Mouse (Mus musculus) kidney, adult 2 months (tissue): ENCODE data around the gene Nrap. TPM values are rescaled to one million over a fixed set of nuclear protein-coding genes. Genes with fewer than 3 reads are reported as not detected.

Experiments used
- DNase-seq: peaks from one replicate; pipeline ENCODE4 v3.0.0; 2021
- H3K27ac ChIP-seq: fragments of 200-500 bp; 2 replicates; pipeline ENCODE4 v1.5.1; 2012; ENCODE audit warnings: low read depth, low read length, control low read depth, inconsistent platforms; ENCODE audit not compliant: insufficient read depth
- H3K27me3 ChIP-seq: fragments of 200-500 bp; replicated peaks from 2 replicates; pipeline ENCODE4 v1.6.1; 2012; ENCODE audit warnings: mild to moderate bottlenecking, moderate library complexity, low read length, inconsistent platforms; ENCODE audit not compliant: control insufficient read depth, insufficient read depth
- H3K36me3 ChIP-seq: fragments of 200-500 bp; 2 replicates; pipeline ENCODE4 v1.6.1; 2012; ENCODE audit warnings: mild to moderate bottlenecking, moderate library complexity, low read length, inconsistent platforms; ENCODE audit not compliant: control insufficient read depth, insufficient read depth
- H3K4me1 ChIP-seq: fragments of 200-500 bp; 2 replicates; pipeline ENCODE4 v1.6.1; 2011; ENCODE audit warnings: low read length; ENCODE audit not compliant: control insufficient read depth, insufficient read depth
- H3K4me3 ChIP-seq: fragments of 200-500 bp; 2 replicates; pipeline ENCODE4 v1.5.1; 2011; ENCODE audit warnings: mild to moderate bottlenecking, low read depth, low read length, control low read depth; ENCODE audit not compliant: insufficient read depth
- CTCF ChIP-seq: fragments of 200-500 bp; conservative IDR thresholded peaks from 2 replicates; pipeline ENCODE4 v1.5.1; 2011; ENCODE audit warnings: low read depth, mild to moderate bottlenecking, control low read depth, low read length, moderate library complexity, mixed read lengths; ENCODE audit not compliant: insufficient read depth, insufficient read length
- POLR2A ChIP-seq: fragments of 200-500 bp; IDR thresholded peaks from one replicate; pipeline ENCODE4 v1.6.1; 2011; ENCODE audit warnings: low read depth, low read length, control low read depth
- WGBS: fragments of 180-500 bp; shearing (Covaris S2); methylation state at CpG from one replicate; pipeline ENCODE4 v1.1.7; 2018; 5-methylcytosine and 5-hydroxymethylcytosine counted together
- polyA plus RNA-seq: library from polyadenylated mRNA; depleted of rRNA; stranded (reverse); fragments of >200 nt; gene quantifications from 2 replicates; pipeline ENCODE4 v1.2.3, GENCODE M21; 2012

Gene Nrap
- polyA plus RNA-seq, 1 experiment: 5.0 TPM

DNA sequence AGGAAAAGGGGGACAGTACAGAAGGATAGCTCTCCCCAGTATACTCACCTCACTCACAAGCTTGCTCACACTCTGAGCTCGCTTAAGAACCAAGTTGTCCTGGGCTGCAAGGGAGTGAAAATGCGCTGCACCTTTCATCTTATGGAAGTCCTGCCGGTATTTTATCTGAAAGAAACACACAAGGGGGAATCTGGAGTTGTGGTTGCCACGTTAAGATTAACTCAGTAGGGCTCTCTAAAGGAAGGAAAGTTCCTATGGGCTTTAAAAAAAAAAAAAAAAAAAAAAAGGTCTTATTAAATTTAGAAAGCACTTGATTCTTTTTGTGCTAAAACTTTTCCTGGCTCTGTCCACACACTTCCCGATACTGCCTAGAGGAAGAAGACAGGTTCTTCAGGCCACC is 11.8 kb downstream of the Nrap start:
- Histone ChIP-seq H3K27me3 (no peaks in the 10 kb centered on the region), H3K27ac (no peak overlapping the region), H3K4me1 (no peaks in the 10 kb centered on the region), H3K4me3 (no peak overlapping the region), H3K36me3 (no peaks in the 10 kb centered on the region)
- DNase-seq: no peak
- no peak for TF ChIP-seq CTCF
- no peak for TF ChIP-seq POLR2A
- WGBS: 88% methylated on average over 5 of the region's 5 CpGs

DNA sequence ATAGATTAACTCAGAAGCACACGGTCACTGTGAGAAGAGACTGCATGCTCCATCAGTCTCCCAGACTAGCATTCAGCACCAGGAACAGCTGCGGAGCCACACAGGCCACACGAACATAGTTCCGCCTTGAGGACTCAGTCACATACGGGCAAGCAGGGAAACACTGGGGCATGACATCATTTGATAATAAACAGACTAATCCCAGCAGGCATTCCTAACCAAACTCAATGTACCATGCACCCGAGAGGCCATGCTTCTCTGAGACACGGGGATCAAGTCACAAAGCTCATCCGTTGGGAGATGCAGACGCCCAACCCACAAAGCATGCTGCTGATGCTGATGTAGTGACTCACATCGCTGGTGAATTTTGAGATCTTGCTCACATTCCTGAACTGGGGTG is 15.8 kb downstream of the Nrap start:
- TF ChIP-seq CTCF (no peak), POLR2A (no peak)
- WGBS: 42% methylated on average over 10 of the region's 10 CpGs
- no peak overlapping the region for H3K27ac ChIP-seq
- H3K36me3 ChIP-seq: no peaks in the 10 kb centered on the region
- no peak overlapping the region for H3K4me3 ChIP-seq
- no peaks in the 10 kb centered on the region for H3K4me1 ChIP-seq
- no peak for DNase-seq
- no peaks in the 10 kb centered on the region for H3K27me3 ChIP-seq

DNA sequence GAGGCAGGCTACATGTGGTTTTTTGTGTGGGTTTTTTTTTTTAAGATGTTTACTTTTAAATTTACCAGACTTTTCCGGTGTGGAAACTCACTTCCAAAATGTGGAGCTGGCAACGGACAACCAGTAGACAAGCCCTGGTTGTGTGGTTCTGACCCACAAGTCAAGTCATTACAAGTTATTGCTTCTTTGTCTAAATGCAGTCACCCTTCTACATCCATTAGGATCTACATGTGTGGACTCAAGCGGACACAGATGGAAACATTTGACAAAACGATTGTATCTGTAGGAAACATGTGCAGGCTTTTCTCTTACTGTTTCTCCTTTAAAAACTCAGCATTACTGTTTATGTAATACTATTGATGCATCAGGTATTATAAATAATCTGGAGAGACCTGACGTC is 16.6 kb downstream of the Nrap start:
- H3K4me3 ChIP-seq: no peak overlapping the region
- WGBS: 92% methylated on average over 5 of the region's 5 CpGs
- TF ChIP-seq POLR2A (no peak), CTCF (no peak)
- DNase-seq: no peak
- H3K27me3 ChIP-seq: no peaks in the 10 kb centered on the region
- H3K36me3 ChIP-seq: no peaks in the 10 kb centered on the region
- H3K4me1 ChIP-seq: no peaks in the 10 kb centered on the region
- H3K27ac ChIP-seq: no peak overlapping the region

DNA sequence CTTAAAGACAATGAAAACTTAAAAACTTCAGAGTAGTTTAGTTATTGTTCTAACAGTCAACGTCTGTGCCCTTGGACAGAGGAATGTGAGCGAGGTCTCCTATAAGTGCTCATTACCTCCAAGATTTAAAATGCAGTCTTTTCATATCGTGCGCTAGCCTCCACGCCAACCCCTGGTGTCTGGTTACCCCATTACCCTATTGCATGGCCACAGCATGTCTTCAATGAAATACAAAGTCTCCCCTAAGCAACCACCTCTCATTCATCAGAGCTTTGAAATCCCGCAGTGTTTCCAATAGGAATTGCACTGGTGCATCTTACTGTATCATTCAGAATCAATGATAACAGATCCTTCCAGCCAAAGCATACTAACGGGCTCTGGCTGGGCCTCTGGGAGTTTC is 17.6 kb downstream of the Nrap start:
- Histone ChIP-seq H3K4me3 (no peak overlapping the region), H3K27me3 (no peaks in the 10 kb centered on the region), H3K36me3 (no peaks in the 10 kb centered on the region), H3K4me1 (no peaks in the 10 kb centered on the region), H3K27ac (no peak overlapping the region)
- TF ChIP-seq CTCF (no peak), POLR2A (no peak)
- WGBS: 86% methylated on average over 7 of the region's 7 CpGs
- DNase-seq: no peak

DNA sequence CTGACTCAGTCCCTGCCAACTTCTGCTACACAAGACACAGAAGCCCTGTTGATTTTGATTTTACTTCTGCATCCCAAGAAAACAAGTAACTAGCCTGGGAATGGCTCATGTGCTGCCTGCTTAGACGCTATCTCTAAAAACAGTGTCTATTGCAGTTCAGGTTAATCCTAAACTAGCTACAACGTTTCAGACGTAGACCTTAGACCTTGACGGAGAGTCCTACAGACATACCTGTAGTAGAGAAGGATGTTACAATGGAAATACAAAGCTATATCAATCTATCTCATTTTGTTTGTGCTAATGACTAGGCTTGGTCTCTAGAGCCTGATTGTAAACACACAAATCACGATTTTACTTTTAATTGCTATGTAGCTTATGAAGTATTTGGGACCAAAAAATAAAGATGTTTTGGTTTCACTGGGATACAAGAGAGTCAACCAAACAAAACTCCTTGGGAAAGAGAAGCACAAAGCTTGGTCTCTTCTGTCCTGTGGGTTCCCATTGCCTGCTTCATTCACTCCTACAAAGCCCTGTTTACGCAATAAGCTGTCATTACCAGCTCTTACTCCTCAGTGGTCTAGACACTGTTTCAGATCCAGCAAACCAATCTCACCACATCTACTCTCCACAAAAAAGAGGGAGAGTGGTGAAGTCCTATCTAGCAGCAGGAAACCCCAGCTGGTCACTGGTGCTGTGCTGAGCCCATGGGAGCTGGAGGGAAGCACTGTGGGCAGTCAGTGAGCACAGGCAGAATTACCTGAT is 19.3 kb downstream of the Nrap start:
- 63% methylated on average over 6 of the region's 6 CpGs for WGBS
- no peak overlapping the region for H3K27ac ChIP-seq
- H3K4me3 ChIP-seq: no peak overlapping the region
- H3K27me3 ChIP-seq: no peaks in the 10 kb centered on the region
- no peaks in the 10 kb centered on the region for H3K36me3 ChIP-seq
- TF ChIP-seq CTCF (no peak), POLR2A (no peak)
- no peak for DNase-seq
- H3K4me1 ChIP-seq: no peaks in the 10 kb centered on the region

DNA sequence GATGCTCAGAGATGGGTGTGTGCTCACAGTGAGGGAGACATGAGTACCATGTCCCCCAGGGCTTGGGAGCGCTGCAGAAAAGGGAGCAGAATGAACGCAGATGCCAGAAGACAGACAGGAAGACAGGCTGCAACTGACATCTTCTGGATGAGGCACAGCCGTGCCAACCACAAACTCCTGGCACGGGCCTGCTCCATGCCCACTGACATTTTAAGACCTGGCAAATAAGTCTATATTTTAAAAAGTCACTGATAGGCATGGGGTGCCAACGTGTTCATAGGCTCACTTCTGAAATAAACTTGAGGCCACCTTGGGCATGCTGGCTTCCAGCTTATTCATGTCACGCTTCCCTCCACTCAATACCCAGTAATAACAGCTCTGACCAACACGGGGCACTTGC is 20.9 kb downstream of the Nrap start:
- no peak overlapping the region for H3K27ac ChIP-seq
- 89% methylated on average over 7 of the region's 7 CpGs for WGBS
- TF ChIP-seq CTCF: no peak
- TF ChIP-seq POLR2A: no peak

GRCm38 (mm10) chr19:56367778-56368177 is 22.1 kb downstream of the Nrap start:
- WGBS: 82% methylated on average over 7 of the region's 7 CpGs

More for the DNA sequence above, 20.9 kb downstream of the Nrap start:
- Histone ChIP-seq H3K36me3 (no peaks in the 10 kb centered on the region), H3K4me1 (no peaks in the 10 kb centered on the region), H3K27me3 (no peaks in the 10 kb centered on the region), H3K4me3 (no peak overlapping the region)
- DNase-seq: no peak

More at GRCm38 (mm10) chr19:56367778-56368177, 22.1 kb downstream of the Nrap start:
- Histone ChIP-seq H3K27ac (no peak overlapping the region), H3K36me3 (no peaks in the 10 kb centered on the region), H3K4me3 (no peak overlapping the region), H3K4me1 (no peaks in the 10 kb centered on the region), H3K27me3 (no peaks in the 10 kb centered on the region)
- TF ChIP-seq CTCF: no peak
- TF ChIP-seq POLR2A: no peak
- no peak for DNase-seq
